Mouse (Mus musculus) liver, embryonic 14.5 days (tissue): ENCODE results near the gene Cdh13. TPM values are rescaled to one million over a fixed set of nuclear protein-coding genes. Genes with fewer than 3 reads are reported as not detected.

Experiments
- ATAC-seq: fragments of 200-750 bp; cut with Nextera tagmentation; 2 replicates; pipeline ENCODE4 v1.8.0; 2017; ENCODE audit warnings: moderate number of reproducible peaks, mild to moderate bottlenecking, moderate library complexity; ENCODE audit not compliant: insufficient read depth
- DNase-seq, 3 experiments: peaks; one replicate each; pipeline ENCODE4 v3.0.0-alpha.2; 2012 to 2013; ENCODE audit warnings: low read depth in 3 of 3, low spot score in 3 of 3
- H3K27ac ChIP-seq: fragments of 300-500 bp; sonication (generic); 2 replicates; pipeline ENCODE4 v1.5.1; 2014; ENCODE audit warnings: moderate library complexity, mild to moderate bottlenecking, control low read depth, inconsistent platforms
- H3K27me3 ChIP-seq: fragments of 300-500 bp; sonication (generic); 2 replicates; pipeline ENCODE4 v1.6.1; 2014; ENCODE audit warnings: mild to moderate bottlenecking, low read length, moderate library complexity; ENCODE audit not compliant: control insufficient read depth, insufficient read depth
- H3K36me3 ChIP-seq: fragments of 300-500 bp; sonication (generic); replicated peaks from 2 replicates; pipeline ENCODE4 v1.6.1; 2014; ENCODE audit warnings: low read depth; ENCODE audit not compliant: control insufficient read depth, insufficient read depth
- H3K4me1 ChIP-seq, 2 experiments: fragments of 200-500 bp in 1 of 2; fragments of 300-500 bp in 1 of 2; sonication (generic) in 1 of 2; replicated peaks; 2 replicates each; pipeline ENCODE4 v1.6.1; 2012 to 2014; ENCODE audit warnings: antibody characterized with exemption in 1 of 2, inconsistent platforms in 1 of 2, low read length in 1 of 2; ENCODE audit not compliant: control insufficient read depth in 2 of 2, insufficient read depth in 2 of 2
- H3K4me2 ChIP-seq: fragments of 300-500 bp; sonication (generic); 2 replicates; pipeline ENCODE4 v1.6.1; 2014; ENCODE audit warnings: low read depth, mild to moderate bottlenecking, control low read depth, moderate library complexity
- H3K4me3 ChIP-seq, 2 experiments: fragments of 200-500 bp in 1 of 2; fragments of 300-500 bp in 1 of 2; sonication (generic) in 1 of 2; 2 replicates each; pipeline ENCODE4 v1.5.1; 2012 to 2014; ENCODE audit warnings: low read depth in 2 of 2, low read length in 2 of 2, mild to moderate bottlenecking in 2 of 2, control low read depth in 1 of 2, inconsistent platforms in 1 of 2, moderate library complexity in 1 of 2; ENCODE audit not compliant: insufficient read depth in 1 of 2
- H3K9ac ChIP-seq: fragments of 300-500 bp; sonication (generic); replicated peaks from 2 replicates; pipeline ENCODE4 v1.6.1; 2014; ENCODE audit warnings: mild to moderate bottlenecking, control low read depth, moderate library complexity
- H3K9me3 ChIP-seq: fragments of 300-500 bp; sonication (generic); 2 replicates; pipeline ENCODE4 v1.6.1; 2016; ENCODE audit warnings: low read length, mixed read lengths; ENCODE audit not compliant: control insufficient read depth
- CTCF ChIP-seq: IDR thresholded peaks from 2 replicates; pipeline ENCODE4 v1.5.1; 2016; ENCODE audit warnings: antibody characterized with exemption, low read depth, control low read depth
- EP300 ChIP-seq: IDR thresholded peaks from 2 replicates; pipeline ENCODE4 v1.6.1; 2016; ENCODE audit warnings: antibody characterized with exemption, low read depth
- WGBS: fragments of 180-500 bp; shearing (Covaris S2); extraction: QIAGEN DNeasy Blood & Tissue Kit; methylation state at CpG from one replicate; pipeline ENCODE4 v1.1.7; 2014; ENCODE audit not compliant: insufficient replicate concordance; 5-methylcytosine and 5-hydroxymethylcytosine counted together
- polyA plus RNA-seq, 2 experiments: library from polyadenylated mRNA; depleted of rRNA in 1 of 2; stranded (reverse) in 1 of 2; unstranded in 1 of 2; fragments of >200 nt; fragmentation: Nextera tagmentation in 1 of 2; extraction: Ambion mirVana in 1 of 2; gene quantifications; 2 replicates each; pipeline versions ENCODE4 v1.2.1 to v1.2.3; 2012 to 2014

The Cdh13 gene
- polyA plus RNA-seq, 2 experiments = 0.15 to 0.43 TPM

DNA sequence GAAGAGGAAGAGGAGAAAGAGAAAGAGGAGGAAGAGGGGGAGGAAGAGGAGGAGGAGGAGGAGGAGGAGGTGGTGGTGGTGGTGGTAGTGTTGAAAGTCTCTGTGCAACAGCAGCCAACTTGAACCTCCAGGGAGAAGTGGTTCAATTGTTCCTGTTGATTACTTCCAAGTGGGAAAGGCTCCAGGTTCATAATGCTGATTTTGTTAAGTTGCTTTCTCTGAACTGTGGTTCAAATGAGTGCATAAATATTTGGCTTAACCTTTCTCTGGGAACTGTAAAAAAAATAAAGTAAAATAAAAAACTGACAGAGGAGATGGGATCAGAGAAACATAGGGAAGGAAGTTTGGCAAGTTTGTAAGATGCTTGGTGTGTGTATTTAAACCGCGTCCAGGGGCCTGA, 555.3 kb downstream of the Cdh13 start:
- TF ChIP-seq CTCF = no peak
- Histone ChIP-seq H3K4me3 (no peak overlapping the region), H3K9me3 (no peaks in the 10 kb centered on the region; the same call in 1 of the 2 replicates), H3K27ac (no peak overlapping the region), H3K4me2 (no peak overlapping the region), H3K9ac (no peak overlapping the region), H3K36me3 (no peaks in the 10 kb centered on the region), H3K4me1 (no peaks in the 10 kb centered on the region), H3K27me3 (no peaks in the 10 kb centered on the region)
- no peak for DNase-seq
- no peak for ATAC-seq
- 75% methylated on average over 2 of the region's 2 CpGs for WGBS

DNA sequence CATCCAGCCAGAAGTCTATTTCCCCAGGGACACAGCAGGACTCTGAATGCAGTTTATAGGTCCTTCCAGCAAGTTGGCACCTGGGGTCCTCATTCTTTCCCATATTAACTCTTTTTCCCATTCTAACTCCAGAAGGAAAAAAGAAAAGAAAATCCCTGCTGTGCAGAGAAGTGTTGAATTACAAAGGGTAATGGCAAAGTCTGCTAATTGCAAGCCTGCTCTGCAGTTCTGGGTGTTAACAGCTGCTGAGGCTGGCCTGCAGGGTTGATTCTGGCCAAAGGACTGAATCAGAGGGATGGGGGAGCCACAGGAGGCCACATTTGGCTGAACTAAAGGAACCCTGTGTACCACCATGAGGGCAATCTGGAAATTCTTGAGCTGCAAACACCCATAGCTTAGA, 562.2 kb downstream of the Cdh13 start:
- no peak overlapping the region for H3K4me3 ChIP-seq
- H3K9ac ChIP-seq = no peak overlapping the region
- ATAC-seq (no peak), DNase-seq (no peak)
- no peaks in the 10 kb centered on the region for H3K4me1 ChIP-seq
- no peak overlapping the region for H3K4me2 ChIP-seq
- no peaks in the 10 kb centered on the region; the same call in 1 of the 2 replicates for H3K9me3 ChIP-seq
- no peaks in the 10 kb centered on the region for H3K36me3 ChIP-seq
- no peak for TF ChIP-seq EP300
- TF ChIP-seq CTCF = no peak
- H3K27me3 ChIP-seq = no peaks in the 10 kb centered on the region
- no peak overlapping the region for H3K27ac ChIP-seq

DNA sequence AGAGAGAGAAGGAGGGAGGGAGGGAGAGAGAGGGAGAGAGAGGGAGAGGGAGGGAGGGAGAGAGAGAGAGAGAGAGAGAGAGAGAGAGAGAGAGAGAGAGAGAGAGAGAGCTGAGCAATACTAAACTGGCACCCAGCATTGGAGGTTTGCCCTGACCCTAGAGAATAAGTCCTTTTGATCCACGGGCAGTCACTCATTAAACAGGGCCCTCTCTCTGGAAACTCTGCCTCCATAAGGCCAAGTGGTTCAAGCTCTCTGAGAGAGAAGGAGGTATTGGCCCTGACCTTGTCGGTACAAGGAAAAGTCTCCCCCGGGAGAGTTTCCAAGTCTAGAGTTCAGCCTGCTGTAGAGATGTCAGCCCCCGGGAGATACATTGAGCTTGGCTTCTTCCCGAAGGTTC, 564.5 kb downstream of the Cdh13 start:
- ATAC-seq (no peak), DNase-seq (no peak)
- H3K9ac ChIP-seq = no peak overlapping the region
- no peak overlapping the region for H3K4me2 ChIP-seq
- no peaks in the 10 kb centered on the region for H3K4me1 ChIP-seq
- 47% methylated on average over 5 of the region's 5 CpGs for WGBS
- H3K9me3 ChIP-seq = no peaks in the 10 kb centered on the region
- no peak overlapping the region for H3K27ac ChIP-seq
- TF ChIP-seq CTCF = no peak
- no peak for TF ChIP-seq EP300
- no peaks in the 10 kb centered on the region for H3K36me3 ChIP-seq
- no peaks in the 10 kb centered on the region for H3K27me3 ChIP-seq
- H3K4me3 ChIP-seq = no peak overlapping the region

DNA sequence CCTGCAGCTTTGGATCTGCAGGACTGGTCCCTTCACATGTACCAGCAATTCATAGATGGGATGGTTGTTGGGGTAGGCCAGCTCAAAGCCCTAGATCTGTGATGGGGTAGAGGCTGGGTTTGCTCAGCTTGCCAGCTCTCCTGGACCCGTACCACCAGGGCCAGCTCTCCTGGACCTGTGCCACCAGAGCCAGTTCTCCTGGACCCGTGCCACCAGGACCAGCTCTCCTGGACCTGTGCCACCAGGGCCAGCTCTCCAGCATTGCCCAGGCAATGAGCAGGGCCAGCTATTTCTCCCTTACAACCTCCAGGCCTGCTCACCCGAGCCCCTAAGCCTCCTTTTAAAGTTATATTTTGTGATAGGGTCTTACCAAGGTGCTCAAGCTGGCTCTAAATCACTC, 566.0 kb downstream of the Cdh13 start:
- Histone ChIP-seq H3K4me3 (no peak overlapping the region), H3K36me3 (no peaks in the 10 kb centered on the region), H3K27me3 (no peaks in the 10 kb centered on the region), H3K9ac (no peak overlapping the region), H3K9me3 (no peaks in the 10 kb centered on the region), H3K4me2 (no peak overlapping the region), H3K27ac (no peak overlapping the region), H3K4me1 (no peaks in the 10 kb centered on the region)
- no peak for TF ChIP-seq EP300
- no peak for TF ChIP-seq CTCF
- DNase-seq = no peak
- WGBS = 57% methylated on average over 3 of the region's 3 CpGs
- no peak for ATAC-seq

DNA sequence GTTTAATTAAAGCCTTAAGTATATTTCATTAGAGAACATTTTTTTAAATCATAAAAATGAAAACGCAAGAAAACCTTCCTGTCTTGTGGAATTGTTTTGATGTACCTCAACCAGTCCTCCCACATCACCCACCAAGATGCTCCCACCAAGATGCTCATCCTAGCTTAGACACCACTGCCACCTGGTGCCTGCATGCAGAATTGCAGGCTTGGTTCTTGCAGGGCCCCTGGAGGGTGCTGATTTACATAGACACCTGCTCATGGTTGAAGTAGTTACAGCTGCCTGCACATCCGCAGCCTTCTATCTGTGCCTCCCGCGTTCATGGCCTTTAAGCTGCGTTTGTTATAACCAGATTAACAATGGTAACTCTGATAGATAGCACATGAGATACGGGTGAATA, 566.8 kb downstream of the Cdh13 start:
- Histone ChIP-seq H3K4me1 (no peaks in the 10 kb centered on the region), H3K9me3 (no peaks in the 10 kb centered on the region), H3K36me3 (no peaks in the 10 kb centered on the region), H3K27ac (no peak overlapping the region), H3K4me3 (no peak overlapping the region), H3K27me3 (no peaks in the 10 kb centered on the region), H3K9ac (no peak overlapping the region), H3K4me2 (no peak overlapping the region)
- 18% methylated on average over 6 of the region's 6 CpGs for WGBS
- no peak for TF ChIP-seq EP300
- peak; percentile 83 for TF ChIP-seq CTCF
- DNase-seq (no peak), ATAC-seq (no peak)

DNA sequence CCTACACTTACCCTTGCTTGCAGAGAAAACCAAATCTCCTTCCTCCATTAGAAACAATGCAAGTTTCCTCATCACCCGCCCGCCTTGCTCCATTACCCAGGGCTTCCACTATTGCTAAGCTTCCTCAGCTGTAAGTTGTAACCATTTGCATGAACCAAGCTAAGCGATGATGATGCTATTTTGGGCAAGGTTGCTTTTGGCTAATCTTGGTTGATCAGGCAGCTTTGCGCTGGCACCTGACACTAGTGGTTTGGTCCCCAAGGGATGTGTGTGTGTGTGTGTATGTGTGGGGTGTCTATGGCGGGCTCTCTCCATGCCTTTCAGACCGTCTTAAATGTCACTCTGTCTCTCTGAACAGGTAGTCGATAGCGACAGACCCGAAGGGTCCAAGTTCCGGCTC, 567.8 kb downstream of the Cdh13 start:
- no peaks in the 10 kb centered on the region for H3K27me3 ChIP-seq
- no peak overlapping the region for H3K27ac ChIP-seq
- TF ChIP-seq CTCF (no peak), EP300 (no peak)
- DNase-seq (no peak), ATAC-seq (no peak)
- no peaks in the 10 kb centered on the region for H3K4me1 ChIP-seq
- WGBS = 66% methylated on average over 10 of the region's 10 CpGs
- no peaks in the 10 kb centered on the region for H3K36me3 ChIP-seq
- no peak overlapping the region for H3K4me2 ChIP-seq
- H3K9ac ChIP-seq = no peak overlapping the region
- no peak overlapping the region for H3K4me3 ChIP-seq
- no peaks in the 10 kb centered on the region for H3K9me3 ChIP-seq
